Mouse (Mus musculus): ENCODE measurements at regions not wholly inside any gene's neighbourhood (a gene's known extent, or its start where the extent isn't known, plus 50 kb on each side); places are given as distances from the start of the nearest gene placed in this dataset.

- ATAC-seq (replicated peaks; ENCODE audit: insufficient number of reproducible peaks, low FRiP score, low TSS enrichment, poor library complexity, severe bottlenecking), result no peak
Observed at GRCm38 (mm10) chr1:128707747-128708146, 115.7 kb upstream of the Cxcr4 start.

- ATAC-seq (replicated peaks; ENCODE audit: insufficient number of reproducible peaks, low FRiP score, low TSS enrichment, poor library complexity, severe bottlenecking), result no peak
Observed at GRCm38 (mm10) chr1:128706167-128706566, 114.1 kb upstream of the Cxcr4 start.

GRCm38 (mm10) chr1:128705071-128705503 is 113.0 kb upstream of the Cxcr4 start:
- ATAC-seq (replicated peaks; ENCODE audit: insufficient number of reproducible peaks, low FRiP score, low TSS enrichment, poor library complexity, severe bottlenecking), result peak; percentile 82

- ATAC-seq (replicated peaks; ENCODE audit: insufficient number of reproducible peaks, low FRiP score, low TSS enrichment, poor library complexity, severe bottlenecking), result no peak
Observed at GRCm38 (mm10) chr1:128701326-128701725, 109.2 kb upstream of the Cxcr4 start.

GRCm38 (mm10) chr1:128697962-128698361 is 105.9 kb upstream of the Cxcr4 start:
- no peak for ATAC-seq (replicated peaks; ENCODE audit: insufficient number of reproducible peaks, low FRiP score, low TSS enrichment, poor library complexity, severe bottlenecking)

GRCm38 (mm10) chr1:128695936-128696335 is 103.8 kb upstream of the Cxcr4 start:
- ATAC-seq (replicated peaks; ENCODE audit: insufficient number of reproducible peaks, low FRiP score, low TSS enrichment, poor library complexity, severe bottlenecking), result peak; percentile 81

- no peak for ATAC-seq (replicated peaks; ENCODE audit: insufficient number of reproducible peaks, low FRiP score, low TSS enrichment, poor library complexity, severe bottlenecking)
Observed at GRCm38 (mm10) chr1:128692799-128693198, 100.7 kb upstream of the Cxcr4 start.

GRCm38 (mm10) chr1:128692313-128692712 is 100.2 kb upstream of the Cxcr4 start:
- ATAC-seq (replicated peaks; ENCODE audit: insufficient number of reproducible peaks, low FRiP score, low TSS enrichment, poor library complexity, severe bottlenecking), result no peak

- no peak for ATAC-seq (replicated peaks; ENCODE audit: insufficient number of reproducible peaks, low FRiP score, low TSS enrichment, poor library complexity, severe bottlenecking)
Observed at GRCm38 (mm10) chr1:128687236-128687927, 95.3 kb upstream of the Cxcr4 start.

- no peak; the same call in 1 of the 2 replicates for ATAC-seq (replicated peaks; ENCODE audit: insufficient number of reproducible peaks, low FRiP score, low TSS enrichment, poor library complexity, severe bottlenecking)
Observed at GRCm38 (mm10) chr1:128685467-128686137, 93.5 kb upstream of the Cxcr4 start.

- no peak for ATAC-seq (replicated peaks; ENCODE audit: insufficient number of reproducible peaks, low FRiP score, low TSS enrichment, poor library complexity, severe bottlenecking)
Observed at GRCm38 (mm10) chr1:128682942-128683341, 90.8 kb upstream of the Cxcr4 start.

- no peak for ATAC-seq (replicated peaks; ENCODE audit: insufficient number of reproducible peaks, low FRiP score, low TSS enrichment, poor library complexity, severe bottlenecking)
Observed at GRCm38 (mm10) chr1:128681261-128681660, 89.2 kb upstream of the Cxcr4 start.

- no peak for ATAC-seq (replicated peaks; ENCODE audit: insufficient number of reproducible peaks, low FRiP score, low TSS enrichment, poor library complexity, severe bottlenecking)
Observed at GRCm38 (mm10) chr1:128680538-128680937, 88.4 kb upstream of the Cxcr4 start.

- ATAC-seq (replicated peaks; ENCODE audit: insufficient number of reproducible peaks, low FRiP score, low TSS enrichment, poor library complexity, severe bottlenecking), result no peak
Observed at GRCm38 (mm10) chr1:128680012-128680411, 87.9 kb upstream of the Cxcr4 start.

- ATAC-seq (replicated peaks; ENCODE audit: insufficient number of reproducible peaks, low FRiP score, low TSS enrichment, poor library complexity, severe bottlenecking), result no peak
Observed at GRCm38 (mm10) chr1:128679005-128679980, 87.2 kb upstream of the Cxcr4 start.

GRCm38 (mm10) chr1:128675538-128675937 is 83.4 kb upstream of the Cxcr4 start:
- peak; percentile 66 for ATAC-seq (replicated peaks; ENCODE audit: insufficient number of reproducible peaks, low FRiP score, low TSS enrichment, poor library complexity, severe bottlenecking)

GRCm38 (mm10) chr1:128672306-128672705 is 80.2 kb upstream of the Cxcr4 start:
- no peak for ATAC-seq (replicated peaks; ENCODE audit: insufficient number of reproducible peaks, low FRiP score, low TSS enrichment, poor library complexity, severe bottlenecking)

GRCm38 (mm10) chr1:128671495-128671894 is 79.4 kb upstream of the Cxcr4 start:
- no peak for ATAC-seq (replicated peaks; ENCODE audit: insufficient number of reproducible peaks, low FRiP score, low TSS enrichment, poor library complexity, severe bottlenecking)

- ATAC-seq (replicated peaks; ENCODE audit: insufficient number of reproducible peaks, low FRiP score, low TSS enrichment, poor library complexity, severe bottlenecking), result no peak
Observed at GRCm38 (mm10) chr1:128671016-128671415, 78.9 kb upstream of the Cxcr4 start.

Data from monocyte, adult 5-6 weeks (primary cell).